Mouse (Mus musculus): Measurements from ENCODE around the gene Meox1.

DNA sequence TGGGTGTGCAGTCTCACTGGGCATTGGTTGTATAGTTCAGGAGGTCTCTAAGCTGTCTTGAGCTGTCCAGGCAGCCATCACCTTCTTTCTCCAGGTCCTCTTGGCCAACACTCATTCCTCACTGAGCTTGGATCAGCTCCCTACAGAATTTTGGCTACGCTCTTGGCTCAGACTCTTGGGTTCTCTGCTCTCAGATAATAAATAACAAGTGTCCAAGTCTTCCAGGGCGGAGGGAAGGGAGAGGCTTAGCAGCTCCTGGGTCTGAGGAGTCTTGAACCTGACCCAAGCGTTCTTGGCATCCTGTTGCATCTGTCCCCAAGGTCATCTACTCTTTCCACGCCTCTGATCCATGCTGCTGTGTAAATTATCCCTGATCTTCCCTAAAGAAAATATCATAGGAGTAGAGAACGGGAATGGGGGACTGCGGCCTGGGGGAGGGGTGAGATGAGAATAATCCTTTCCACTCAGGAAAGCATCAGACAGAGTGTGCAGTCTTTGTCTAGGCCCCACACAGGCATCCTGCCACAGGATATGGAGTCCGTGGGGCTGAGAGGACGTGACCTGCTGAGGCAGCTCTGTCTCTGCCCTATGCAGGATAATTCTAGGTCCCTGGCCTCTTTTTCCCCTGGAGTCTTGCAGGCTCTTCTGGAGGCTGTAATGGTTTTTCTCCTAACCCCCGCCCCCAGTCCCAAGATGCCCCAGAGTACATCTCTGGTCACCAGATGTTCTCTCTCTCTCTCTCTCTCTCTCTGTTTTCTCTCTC lies 38.0 kb downstream of the Meox1 start:
- TF ChIP-seq CTCF (IDR thresholded peaks at IDR 0.05; ENCODE audit: insufficient read depth, low read depth, low read length), result no peak
- TF ChIP-seq POLR2A (IDR thresholded peaks at IDR 0.05; ENCODE audit: insufficient read depth, low read depth, low read length), result no peak

Measured in olfactory bulb, adult 2 months (tissue).